Mouse (Mus musculus): ENCODE results near the gene Ubl7. TPM values are rescaled to one million over a fixed set of nuclear protein-coding genes. Genes with fewer than 3 reads are reported as not detected.

Gene Ubl7
- polyA plus RNA-seq, 1 experiment from 2014 or later = 144 TPM

- no peak for ATAC-seq
Measured at GRCm38 (mm10) chr9:57971413-57971812, 60.6 kb downstream of the Ubl7 start.

GRCm38 (mm10) chr9:57972141-57972591 is 61.4 kb downstream of the Ubl7 start:
- Histone ChIP-seq H3K9ac (ENCODE audit: low read length) (no peak overlapping the region), H3K9me3 (replicated peaks; ENCODE audit: control insufficient read depth, low read length) (no peaks in the 10 kb centered on the region), H3K27me3 (replicated peaks; ENCODE audit: control insufficient read depth, insufficient read depth, low read length) (no peaks in the 10 kb centered on the region), H3K36me3 (ENCODE audit: control insufficient read depth, insufficient read depth, low read length) (no peaks in the 10 kb centered on the region), H3K4me2 (ENCODE audit: low read length) (no peak overlapping the region), H3K27ac (ENCODE audit: low read depth, low read length) (no peak overlapping the region), H3K4me3 (ENCODE audit: low read depth, low read length) (no peak overlapping the region), H3K4me1 (ENCODE audit: control insufficient read depth, insufficient read depth, low read length) (no peaks in the 10 kb centered on the region)
- DNase-seq (ENCODE audit: low spot score) (no peak), ATAC-seq (no peak)
- WGBS = 73% methylated on average over 9 of the region's 9 CpGs

More at GRCm38 (mm10) chr9:57971413-57971812, 60.6 kb downstream of the Ubl7 start:
- H3K9ac ChIP-seq (ENCODE audit: low read length) = no peak overlapping the region
- no peaks in the 10 kb centered on the region for H3K4me1 ChIP-seq (ENCODE audit: control insufficient read depth, insufficient read depth, low read length)
- no peaks in the 10 kb centered on the region for H3K27me3 ChIP-seq (replicated peaks; ENCODE audit: control insufficient read depth, insufficient read depth, low read length)
- H3K36me3 ChIP-seq (ENCODE audit: control insufficient read depth, insufficient read depth, low read length) = no peaks in the 10 kb centered on the region
- DNase-seq (ENCODE audit: low spot score) = no peak
- 92% methylated on average over 5 of the region's 5 CpGs for WGBS
- no peak overlapping the region for H3K4me3 ChIP-seq (ENCODE audit: low read depth, low read length)
- no peak overlapping the region for H3K27ac ChIP-seq (ENCODE audit: low read depth, low read length)
- no peak overlapping the region for H3K4me2 ChIP-seq (ENCODE audit: low read length)
- no peaks in the 10 kb centered on the region for H3K9me3 ChIP-seq (replicated peaks; ENCODE audit: control insufficient read depth, low read length)

GRCm38 (mm10) chr9:57972776-57973439 is 62.1 kb downstream of the Ubl7 start:
- Histone ChIP-seq H3K4me1 (ENCODE audit: control insufficient read depth, insufficient read depth, low read length) (no peaks in the 10 kb centered on the region), H3K4me2 (ENCODE audit: low read length) (no peak overlapping the region), H3K4me3 (ENCODE audit: low read depth, low read length) (no peak overlapping the region), H3K9me3 (replicated peaks; ENCODE audit: control insufficient read depth, low read length) (no peaks in the 10 kb centered on the region), H3K27me3 (replicated peaks; ENCODE audit: control insufficient read depth, insufficient read depth, low read length) (no peaks in the 10 kb centered on the region), H3K27ac (ENCODE audit: low read depth, low read length) (no peak overlapping the region), H3K9ac (ENCODE audit: low read length) (no peak overlapping the region), H3K36me3 (ENCODE audit: control insufficient read depth, insufficient read depth, low read length) (no peaks in the 10 kb centered on the region)
- 70% methylated on average over 9 of the region's 9 CpGs for WGBS
- ATAC-seq (no peak), DNase-seq (ENCODE audit: low spot score) (no peak)

GRCm38 (mm10) chr9:57973440-57974066 is 62.8 kb downstream of the Ubl7 start:
- Histone ChIP-seq H3K9ac (ENCODE audit: low read length) (no peak overlapping the region), H3K4me2 (ENCODE audit: low read length) (no peak overlapping the region), H3K9me3 (replicated peaks; ENCODE audit: control insufficient read depth, low read length) (no peaks in the 10 kb centered on the region), H3K27me3 (replicated peaks; ENCODE audit: control insufficient read depth, insufficient read depth, low read length) (no peaks in the 10 kb centered on the region), H3K4me3 (ENCODE audit: low read depth, low read length) (no peak overlapping the region), H3K4me1 (ENCODE audit: control insufficient read depth, insufficient read depth, low read length) (no peaks in the 10 kb centered on the region), H3K36me3 (ENCODE audit: control insufficient read depth, insufficient read depth, low read length) (no peaks in the 10 kb centered on the region), H3K27ac (ENCODE audit: low read depth, low read length) (no peak overlapping the region)
- DNase-seq (ENCODE audit: low spot score) = no peak
- WGBS = 85% methylated on average over 6 of the region's 6 CpGs
- ATAC-seq = no peak

GRCm38 (mm10) chr9:57974221-57974620 is 63.4 kb downstream of the Ubl7 start:
- Histone ChIP-seq H3K4me1 (ENCODE audit: control insufficient read depth, insufficient read depth, low read length) (no peaks in the 10 kb centered on the region), H3K27ac (ENCODE audit: low read depth, low read length) (no peak overlapping the region), H3K27me3 (replicated peaks; ENCODE audit: control insufficient read depth, insufficient read depth, low read length) (no peaks in the 10 kb centered on the region), H3K4me2 (ENCODE audit: low read length) (no peak overlapping the region), H3K9ac (ENCODE audit: low read length) (no peak overlapping the region), H3K36me3 (ENCODE audit: control insufficient read depth, insufficient read depth, low read length) (no peaks in the 10 kb centered on the region), H3K9me3 (replicated peaks; ENCODE audit: control insufficient read depth, low read length) (no peaks in the 10 kb centered on the region), H3K4me3 (ENCODE audit: low read depth, low read length) (no peak overlapping the region)
- no peak for ATAC-seq
- no peak for DNase-seq (ENCODE audit: low spot score)
- 78% methylated on average over 5 of the region's 5 CpGs for WGBS

- no peak for ATAC-seq
- DNase-seq (ENCODE audit: low spot score) = no peak
- 79% methylated on average over 5 of the region's 5 CpGs for WGBS
- no peak overlapping the region for H3K27ac ChIP-seq (ENCODE audit: low read depth, low read length)
- H3K4me1 ChIP-seq (ENCODE audit: control insufficient read depth, insufficient read depth, low read length) = no peaks in the 10 kb centered on the region
- no peak overlapping the region for H3K9ac ChIP-seq (ENCODE audit: low read length)
- no peaks in the 10 kb centered on the region for H3K27me3 ChIP-seq (replicated peaks; ENCODE audit: control insufficient read depth, insufficient read depth, low read length)
- no peak overlapping the region for H3K4me3 ChIP-seq (ENCODE audit: low read depth, low read length)
- H3K4me2 ChIP-seq (ENCODE audit: low read length) = no peak overlapping the region
- no peaks in the 10 kb centered on the region for H3K36me3 ChIP-seq (ENCODE audit: control insufficient read depth, insufficient read depth, low read length)
- no peaks in the 10 kb centered on the region for H3K9me3 ChIP-seq (replicated peaks; ENCODE audit: control insufficient read depth, low read length)
Measured at GRCm38 (mm10) chr9:57975200-57975821, 64.5 kb downstream of the Ubl7 start.

- Histone ChIP-seq H3K36me3 (ENCODE audit: control insufficient read depth, insufficient read depth, low read length) (no peaks in the 10 kb centered on the region), H3K27ac (ENCODE audit: low read depth, low read length) (no peak overlapping the region), H3K4me3 (ENCODE audit: low read depth, low read length) (no peak overlapping the region), H3K9me3 (replicated peaks; ENCODE audit: control insufficient read depth, low read length) (no peaks in the 10 kb centered on the region), H3K9ac (ENCODE audit: low read length) (no peak overlapping the region), H3K4me2 (ENCODE audit: low read length) (no peak overlapping the region), H3K27me3 (replicated peaks; ENCODE audit: control insufficient read depth, insufficient read depth, low read length) (no peaks in the 10 kb centered on the region), H3K4me1 (ENCODE audit: control insufficient read depth, insufficient read depth, low read length) (no peaks in the 10 kb centered on the region)
- ATAC-seq = no peak
- no peak for DNase-seq (ENCODE audit: low spot score)
- 89% methylated on average over 6 of the region's 6 CpGs for WGBS
Measured at GRCm38 (mm10) chr9:57978025-57978424, 67.2 kb downstream of the Ubl7 start.

GRCm38 (mm10) chr9:57978858-57979257 is 68.1 kb downstream of the Ubl7 start:
- Histone ChIP-seq H3K4me1 (ENCODE audit: control insufficient read depth, insufficient read depth, low read length) (no peaks in the 10 kb centered on the region), H3K27ac (ENCODE audit: low read depth, low read length) (no peak overlapping the region)
- WGBS = 74% methylated on average over 3 of the region's 3 CpGs

More at GRCm38 (mm10) chr9:57978858-57979257, 68.1 kb downstream of the Ubl7 start:
- H3K9ac ChIP-seq (ENCODE audit: low read length) = no peak overlapping the region
- no peaks in the 10 kb centered on the region for H3K9me3 ChIP-seq (replicated peaks; ENCODE audit: control insufficient read depth, low read length)
- H3K36me3 ChIP-seq (ENCODE audit: control insufficient read depth, insufficient read depth, low read length) = no peaks in the 10 kb centered on the region
- ATAC-seq = no peak
- no peak overlapping the region for H3K4me3 ChIP-seq (ENCODE audit: low read depth, low read length)
- no peaks in the 10 kb centered on the region for H3K27me3 ChIP-seq (replicated peaks; ENCODE audit: control insufficient read depth, insufficient read depth, low read length)
- no peak overlapping the region for H3K4me2 ChIP-seq (ENCODE audit: low read length)
- DNase-seq (ENCODE audit: low spot score) = no peak

All from forebrain, embryonic 14.5 days (tissue).